Mouse (Mus musculus) 3134 (cell line): Measurements from ENCODE around the gene Scn10a.

Experiments
- DNase-seq: peaks from one replicate; pipeline ENCODE4 v3.0.0-alpha.2; 2011; ENCODE audit warnings: low spot score; ENCODE audit not compliant: insufficient read length; ENCODE audit errors: extremely low read depth

The Scn10a gene

GRCm38 (mm10) chr9:119719222-119719621, at the start of gene Scn10a:
Gene Scn10a, minus strand, starts transcription at chr9:119719322.
- no peak for DNase-seq

- no peak for DNase-seq
Observed at GRCm38 (mm10) chr9:119768585-119768984, 49.5 kb upstream of the Scn10a start.

GRCm38 (mm10) chr9:119760226-119760625, 41.1 kb upstream of the Scn10a start:
- DNase-seq: no peak

GRCm38 (mm10) chr9:119759457-119759856, 40.3 kb upstream of the Scn10a start:
- no peak for DNase-seq

GRCm38 (mm10) chr9:119751507-119751906, 32.4 kb upstream of the Scn10a start:
- no peak for DNase-seq

- DNase-seq: no peak
Observed at GRCm38 (mm10) chr9:119749112-119749511, 30.0 kb upstream of the Scn10a start.

GRCm38 (mm10) chr9:119743900-119744299, 24.8 kb upstream of the Scn10a start:
- DNase-seq: no peak

GRCm38 (mm10) chr9:119743312-119743711, 24.2 kb upstream of the Scn10a start:
- DNase-seq: no peak

- DNase-seq: peak; percentile 35
Observed at GRCm38 (mm10) chr9:119741101-119741786, 22.1 kb upstream of the Scn10a start.

GRCm38 (mm10) chr9:119728412-119729097, 9.4 kb upstream of the Scn10a start:
- DNase-seq: no peak

GRCm38 (mm10) chr9:119726990-119727389, 7.9 kb upstream of the Scn10a start:
- DNase-seq: no peak

- no peak for DNase-seq
Observed at GRCm38 (mm10) chr9:119725293-119725862, 6.3 kb upstream of the Scn10a start.

- no peak for DNase-seq
Observed at GRCm38 (mm10) chr9:119706700-119707099, 12.4 kb downstream of the Scn10a start.

GRCm38 (mm10) chr9:119691505-119691904, 27.6 kb downstream of the Scn10a start:
- peak; percentile 11 for DNase-seq

GRCm38 (mm10) chr9:119691001-119691400, 28.1 kb downstream of the Scn10a start:
- no peak for DNase-seq

- DNase-seq: no peak
Observed at GRCm38 (mm10) chr9:119687893-119688292, 31.2 kb downstream of the Scn10a start.

- no peak for DNase-seq
Observed at GRCm38 (mm10) chr9:119686187-119686586, 32.9 kb downstream of the Scn10a start.

GRCm38 (mm10) chr9:119680896-119681295, 38.2 kb downstream of the Scn10a start:
- no peak for DNase-seq

GRCm38 (mm10) chr9:119664109-119664508, 55.0 kb downstream of the Scn10a start:
- no peak for DNase-seq

- no peak for DNase-seq
Observed at GRCm38 (mm10) chr9:119656111-119656510, 63.0 kb downstream of the Scn10a start.

GRCm38 (mm10) chr9:119653758-119654157, 65.4 kb downstream of the Scn10a start:
- no peak for DNase-seq
